Mouse (Mus musculus) cerebellum, postnatal 4 days (tissue): Measurements from ENCODE around the gene Znrf4.

Experiments
- DNase-seq, 2 experiments: peaks; one replicate each; pipeline ENCODE4 v3.0.0; 2022; ENCODE audit warnings: low spot score in 2 of 2, mixed read lengths in 1 of 2

Gene Znrf4

DNA sequence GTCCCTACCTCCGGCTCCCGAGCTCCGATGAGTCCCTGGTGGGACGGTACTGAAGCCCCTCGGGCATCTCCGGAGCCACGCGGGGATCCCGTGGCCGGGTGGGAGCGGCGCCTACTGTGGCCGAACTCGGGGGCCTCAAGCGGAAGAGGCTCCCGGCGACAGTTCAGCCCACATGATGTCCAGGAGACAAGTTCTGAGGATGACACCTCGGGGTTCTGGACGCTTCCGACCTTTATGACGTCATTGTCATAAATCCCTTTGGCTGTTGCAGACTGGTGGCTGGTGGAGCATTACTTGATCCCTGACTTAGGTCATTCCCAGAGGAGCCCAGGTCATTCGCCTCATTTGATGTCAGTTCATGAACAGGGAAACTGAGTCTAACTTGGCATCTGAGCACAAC, at the start of gene Znrf4:
Gene Znrf4 (minus strand): TSS at position 122 of the 400 bp plus-strand sequence.
- DNase-seq = no peak

- no peak for DNase-seq
Observed at GRCm38 (mm10) chr17:56561866-56562265, 49.6 kb upstream of the Znrf4 start.

- DNase-seq = no peak
Observed at GRCm38 (mm10) chr17:56560131-56560530, 47.9 kb upstream of the Znrf4 start.

GRCm38 (mm10) chr17:56559386-56559785, 47.2 kb upstream of the Znrf4 start:
- DNase-seq = no peak

GRCm38 (mm10) chr17:56558448-56558847, 46.2 kb upstream of the Znrf4 start:
- DNase-seq = peak; percentile 65 to 78

DNA sequence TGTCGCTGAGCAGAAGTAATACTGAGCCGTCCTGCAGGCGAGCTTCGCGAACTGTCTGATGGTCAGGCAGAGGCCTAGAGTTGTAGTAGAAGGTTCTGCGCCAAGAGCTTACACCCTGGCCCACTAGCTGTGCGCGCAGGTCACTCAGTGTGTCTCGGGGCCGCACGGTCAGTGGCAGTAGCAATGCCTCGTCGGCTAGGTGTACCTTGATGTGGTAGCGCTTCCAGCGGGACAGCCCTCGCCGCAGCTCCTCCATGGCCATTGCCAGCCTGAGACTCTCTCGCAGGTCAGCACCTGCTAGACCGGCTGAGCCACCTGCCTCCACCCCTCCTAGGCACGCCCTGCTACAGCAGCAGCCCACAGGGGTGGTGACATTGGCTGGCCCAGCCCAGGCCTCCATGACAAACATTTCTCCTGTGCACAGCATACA, 41.9 kb upstream of the Znrf4 start, which contains the start of gene Gm20219:
Gene Gm20219 (minus strand): TSS at position 266 of the 430 bp plus-strand sequence.
- no peak for DNase-seq

DNA sequence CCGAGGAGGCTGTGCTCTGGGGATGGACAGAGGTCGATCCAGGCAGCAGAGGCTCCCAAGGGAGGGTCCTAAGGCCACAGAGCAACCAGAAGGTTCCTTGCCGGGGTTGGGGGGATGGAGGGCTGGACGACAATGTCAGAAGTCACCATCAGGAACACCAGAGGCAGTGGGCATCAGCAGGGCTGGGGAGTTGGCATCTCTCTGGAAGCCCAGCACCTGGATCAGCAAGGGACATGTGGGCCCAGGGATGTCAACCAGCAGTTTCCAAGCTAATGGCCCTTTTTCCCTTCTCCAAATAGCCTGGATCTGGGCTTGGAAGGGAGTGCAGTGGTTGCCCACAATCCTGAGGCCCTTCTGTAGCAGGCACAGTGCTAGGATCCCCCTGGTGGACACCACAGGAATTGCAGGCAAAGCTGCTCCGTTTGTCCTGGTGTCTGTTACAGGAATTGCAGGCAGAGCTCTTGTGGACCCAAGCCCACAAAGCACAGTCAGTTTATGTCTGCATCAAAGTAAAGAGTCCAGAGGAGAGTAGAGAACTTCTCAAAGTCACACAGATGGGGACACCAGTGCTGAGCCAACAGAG, 40.6 kb upstream of the Znrf4 start:
- DNase-seq = peak; percentile 63 to 80

DNA sequence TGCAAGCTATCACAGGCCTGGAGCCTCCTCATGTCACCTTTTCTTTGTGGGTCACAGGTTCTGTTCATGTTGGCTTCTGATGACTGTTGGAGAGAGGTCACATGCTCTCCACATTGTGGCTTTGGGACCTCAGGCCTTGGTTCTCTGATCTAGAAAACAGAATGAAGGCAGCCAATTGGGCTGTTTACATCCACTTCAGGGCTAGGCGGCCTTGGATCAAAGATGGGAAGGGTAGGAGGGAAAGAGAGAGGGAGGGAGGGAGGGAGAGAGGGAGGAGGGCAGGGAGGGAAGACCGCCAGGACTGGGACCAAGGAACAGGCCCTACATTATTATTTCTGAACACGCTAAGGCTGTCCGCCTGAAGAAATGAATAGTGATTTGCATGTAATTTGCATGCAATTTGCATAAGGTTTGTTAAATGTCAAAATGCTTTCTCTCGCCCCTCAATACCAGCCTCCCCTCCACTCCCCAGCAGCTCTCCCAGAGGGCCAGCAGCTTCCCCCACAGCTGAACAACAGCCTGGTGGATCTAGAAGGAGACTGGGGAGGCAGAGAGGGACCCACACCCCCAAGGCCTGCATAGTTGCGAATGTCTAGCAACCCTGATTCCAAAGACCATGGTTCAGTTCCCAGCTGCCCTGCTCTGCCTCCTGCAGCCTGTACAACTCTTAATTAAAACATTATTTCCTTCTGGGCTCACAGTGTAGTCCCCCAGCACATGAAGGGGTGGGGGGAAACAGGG, 39.8 kb upstream of the Znrf4 start:
- DNase-seq = peak in 1 of 2 experiments; percentile 19

- peak; percentile 14 to 17 for DNase-seq
Observed at GRCm38 (mm10) chr17:56550784-56551475, 38.7 kb upstream of the Znrf4 start.

GRCm38 (mm10) chr17:56548605-56549105, 36.4 kb upstream of the Znrf4 start:
- no peak for DNase-seq

- DNase-seq = peak in 1 of 2 experiments; percentile 12
Observed at GRCm38 (mm10) chr17:56547846-56548604, 35.8 kb upstream of the Znrf4 start.

DNA sequence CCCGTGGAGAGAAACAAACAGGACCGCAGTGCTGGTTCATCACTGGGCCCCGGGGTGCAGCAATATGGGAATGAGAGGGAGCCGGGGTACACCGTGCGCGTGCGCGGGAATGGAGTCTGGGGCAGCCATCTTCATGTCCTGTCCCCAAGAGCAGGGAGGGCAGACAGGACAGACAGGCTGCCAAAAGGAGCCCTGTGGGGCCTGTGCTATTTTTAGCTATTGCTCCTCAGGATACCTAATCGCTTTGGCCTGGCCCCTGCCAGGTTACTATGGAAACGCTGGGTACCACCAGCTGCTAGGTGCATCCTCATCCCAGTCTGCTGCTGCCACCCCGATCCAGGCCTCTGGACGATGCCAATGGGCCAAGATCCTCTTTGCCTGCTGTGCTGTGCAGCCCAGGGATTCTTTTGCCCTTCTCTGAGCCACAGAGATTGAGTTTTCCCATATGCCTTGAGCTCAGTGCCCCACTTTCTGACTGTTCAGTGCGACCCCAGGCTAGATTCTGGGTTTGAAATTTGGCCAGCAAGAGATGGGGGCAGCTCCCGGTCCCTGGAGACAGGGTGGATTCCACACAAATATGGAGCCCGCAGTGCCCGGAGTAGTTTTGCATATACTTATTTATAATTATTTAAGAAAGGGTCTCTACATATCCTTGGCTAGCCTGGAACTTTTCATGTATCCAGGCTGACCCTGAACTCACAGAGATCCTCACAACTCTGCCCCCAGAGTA, 35.0 kb upstream of the Znrf4 start:
- peak in 1 of 2 experiments; percentile 77 for DNase-seq

- no peak for DNase-seq
Observed at GRCm38 (mm10) chr17:56546576-56546975, 34.3 kb upstream of the Znrf4 start.

- DNase-seq = no peak
Observed at GRCm38 (mm10) chr17:56545945-56546344, 33.7 kb upstream of the Znrf4 start.

- DNase-seq = no peak
Observed at GRCm38 (mm10) chr17:56544699-56545387, 32.6 kb upstream of the Znrf4 start.

DNA sequence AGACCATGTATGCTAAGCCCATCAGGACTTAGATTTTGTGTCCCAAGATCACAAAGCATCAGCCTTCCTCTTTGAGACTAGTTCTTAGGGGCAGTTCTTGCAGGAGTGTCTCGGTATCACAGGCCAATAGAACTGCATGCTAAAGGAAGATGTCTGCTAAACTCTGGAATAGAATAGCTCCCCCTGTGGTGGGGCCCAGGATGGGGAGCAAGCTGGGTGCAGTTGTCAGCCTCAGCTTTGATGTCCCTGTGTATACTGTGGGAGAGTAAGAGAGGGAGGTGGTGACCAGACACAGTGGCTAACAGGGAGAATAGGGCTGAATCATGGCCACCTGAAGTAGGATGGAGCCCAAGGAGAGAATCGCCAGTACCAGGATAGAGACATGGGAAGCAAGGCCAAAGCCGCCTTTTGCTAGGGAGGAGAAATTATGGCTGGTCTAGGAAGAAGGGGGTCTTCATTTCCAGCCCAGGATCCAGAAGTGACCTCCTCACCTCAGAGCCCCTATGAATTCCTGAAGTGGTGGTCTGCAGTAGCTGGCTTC, 31.5 kb upstream of the Znrf4 start:
- no peak for DNase-seq

GRCm38 (mm10) chr17:56542736-56543135, 30.5 kb upstream of the Znrf4 start:
- DNase-seq = no peak

DNA sequence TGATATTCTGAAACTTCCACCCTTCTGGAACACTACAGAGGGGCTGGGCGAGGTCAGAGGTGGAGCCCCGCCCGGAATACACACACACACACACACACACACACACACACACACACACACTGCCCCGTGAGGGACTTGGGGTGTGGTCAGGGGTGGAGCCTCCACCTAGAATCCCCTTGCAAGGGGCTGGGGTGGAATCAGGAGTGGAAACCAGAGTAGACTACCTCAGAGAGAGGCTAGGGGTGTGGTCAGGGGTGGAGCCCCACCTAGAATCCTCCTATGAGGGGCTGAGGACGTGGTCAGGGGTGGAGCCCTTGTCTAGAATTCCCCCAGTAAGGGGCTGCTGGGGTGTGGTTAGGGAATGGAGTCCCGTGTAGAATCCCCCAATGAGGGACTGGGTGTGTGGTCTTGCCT, 28.3 kb upstream of the Znrf4 start:
- no peak for DNase-seq

GRCm38 (mm10) chr17:56537912-56538311, 25.7 kb upstream of the Znrf4 start:
- DNase-seq = peak in 1 of 2 experiments; percentile 63

DNA sequence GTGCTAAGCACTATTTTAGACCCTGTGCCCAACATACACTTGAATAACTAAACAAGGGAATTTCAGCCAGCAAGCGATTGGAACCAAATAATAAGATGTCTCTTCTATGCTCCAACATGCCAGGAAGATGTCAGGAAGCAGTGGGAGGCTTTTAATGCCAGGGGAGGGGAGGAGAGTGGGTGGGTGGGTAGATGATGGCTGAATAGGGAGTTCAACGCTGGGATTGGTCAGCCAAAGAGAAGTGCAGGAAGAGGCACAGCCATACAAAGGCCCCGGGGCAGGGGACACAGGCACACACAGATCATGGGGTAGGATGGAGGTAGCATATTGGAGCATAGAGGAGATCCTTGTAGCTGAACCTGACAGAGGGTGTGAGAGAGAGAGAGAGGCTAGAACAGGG, 24.6 kb upstream of the Znrf4 start:
- DNase-seq = no peak
